Mouse (Mus musculus) CH12.LX (cell line): ENCODE data around the gene Cmklr1. TPM values are rescaled to one million over a fixed set of nuclear protein-coding genes. Genes with fewer than 3 reads are reported as not detected.
"Not testable (repeated sequence)": the region's sequence is repeated elsewhere in the genome, so short reads cannot be mapped to it uniquely, and the experiment has no call there.

Source experiments
- DNase-seq: peaks from one replicate; pipeline ENCODE4 v3.0.0-alpha.2; 2013; ENCODE audit errors: extremely low read depth
- H3K27ac ChIP-seq: 2 replicates; pipeline ENCODE4 v1.5.1; 2012; ENCODE audit warnings: low read depth, mild to moderate bottlenecking, control low read depth, moderate library complexity; ENCODE audit not compliant: insufficient read depth
- H3K27me3 ChIP-seq: replicated peaks from 2 replicates; pipeline ENCODE3; 2012; ENCODE audit warnings: inconsistent platforms
- H3K36me3 ChIP-seq, 2 experiments: replicated peaks in 1 of 2; 2 replicates each; pipeline versions ENCODE3 to v1.6.1; 2012; ENCODE audit warnings: inconsistent platforms in 1 of 2, low read length in 1 of 2, mild to moderate bottlenecking in 1 of 2, mixed read lengths in 1 of 2, moderate library complexity in 1 of 2; ENCODE audit not compliant: control insufficient read depth in 1 of 2, insufficient read depth in 1 of 2
- H3K4me1 ChIP-seq, 2 experiments: 2 replicates each; pipeline ENCODE4 v1.6.1; 2012; ENCODE audit warnings: inconsistent platforms in 1 of 2, moderate library complexity in 1 of 2; ENCODE audit not compliant: insufficient read depth in 2 of 2, control insufficient read depth in 1 of 2
- H3K4me2 ChIP-seq: 2 replicates; pipeline ENCODE4 v1.6.1; 2012; ENCODE audit warnings: low read depth, mild to moderate bottlenecking, control low read depth; ENCODE audit not compliant: poor library complexity, insufficient read depth, severe bottlenecking
- H3K4me3 ChIP-seq, 3 experiments: fragments of 150-350 bp in 1 of 3; sonication (generic) in 1 of 3; replicated peaks in 1 of 3; 2 replicates each; pipeline versions ENCODE3 to v1.5.1; 2011 to 2012; ENCODE audit warnings: low read depth in 2 of 3, low read length in 2 of 3, mild to moderate bottlenecking in 2 of 3, moderate library complexity in 2 of 3, control low read depth in 1 of 3, improper control_type of control experiment in 1 of 3, inconsistent platforms in 1 of 3, mixed read lengths in 1 of 3; ENCODE audit not compliant: poor library complexity in 1 of 3
- H3K79me2 ChIP-seq: replicated peaks from 2 replicates; pipeline ENCODE4 v1.6.1; 2012; ENCODE audit warnings: mild to moderate bottlenecking, moderate library complexity; ENCODE audit not compliant: control insufficient read depth, poor library complexity, insufficient read depth, severe bottlenecking; ENCODE audit errors: extremely low read depth
- H3K9ac ChIP-seq: 2 replicates; pipeline ENCODE4 v1.6.1; 2012; ENCODE audit warnings: low read depth, mild to moderate bottlenecking, control low read depth, moderate library complexity; ENCODE audit not compliant: insufficient read depth
- H3K9me3 ChIP-seq: replicated peaks from 2 replicates; pipeline ENCODE3; 2012; ENCODE audit warnings: low read length, inconsistent platforms, mixed read lengths
- BHLHE40 ChIP-seq: IDR thresholded peaks from 2 replicates; pipeline ENCODE4 v1.6.1; 2011; ENCODE audit warnings: mild to moderate bottlenecking, low read depth, low read length, improper control_type of control experiment
- CHD1 ChIP-seq: IDR thresholded peaks from 2 replicates; pipeline ENCODE4 v1.6.1; 2012; ENCODE audit warnings: low read depth, low read length, improper control_type of control experiment, inconsistent platforms
- CHD2 ChIP-seq: IDR thresholded peaks from 2 replicates; pipeline ENCODE4 v1.6.1; 2011; ENCODE audit warnings: low read length, improper control_type of control experiment
- CTCF ChIP-seq, 2 experiments: IDR thresholded peaks in 1 of 2; conservative IDR thresholded peaks in 1 of 2; 2 replicates each; pipeline ENCODE4 v1.5.1; 2011 to 2012; ENCODE audit warnings: low read depth in 2 of 2, low read length in 2 of 2, improper control_type of control experiment in 1 of 2, inconsistent platforms in 1 of 2, mild to moderate bottlenecking in 1 of 2, moderate library complexity in 1 of 2
- E2F4 ChIP-seq: IDR thresholded peaks from 2 replicates; pipeline ENCODE4 v1.6.1; 2011; ENCODE audit warnings: low read depth, low read length, improper control_type of control experiment; ENCODE audit not compliant: insufficient replicate concordance
- ELF1 ChIP-seq: IDR thresholded peaks from 2 replicates; pipeline ENCODE4 v1.6.1; 2014; ENCODE audit warnings: low read depth, mild to moderate bottlenecking, inconsistent platforms, low read length, improper control_type of control experiment
- ETS1 ChIP-seq: conservative IDR thresholded peaks from 2 replicates; pipeline ENCODE4 v1.6.1; 2012; ENCODE audit warnings: low read depth, mild to moderate bottlenecking, inconsistent platforms, low read length, improper control_type of control experiment, moderate library complexity
- IRF4 ChIP-seq: IDR thresholded peaks from 2 replicates; pipeline ENCODE4 v1.6.1; 2014; ENCODE audit warnings: low read depth, mild to moderate bottlenecking, inconsistent platforms, low read length, improper control_type of control experiment
- MAFK ChIP-seq: IDR thresholded peaks from 2 replicates; pipeline ENCODE4 v1.6.1; 2011; ENCODE audit warnings: low read length, improper control_type of control experiment; ENCODE audit not compliant: insufficient replicate concordance
- MEF2A ChIP-seq: IDR thresholded peaks from 2 replicates; pipeline ENCODE4 v1.6.1; 2014; ENCODE audit warnings: low read depth, mild to moderate bottlenecking, inconsistent platforms, low read length, improper control_type of control experiment, borderline replicate concordance
- MXI1 ChIP-seq: IDR thresholded peaks from 2 replicates; pipeline ENCODE4 v1.6.1; 2011; ENCODE audit warnings: mild to moderate bottlenecking, low read depth, low read length, improper control_type of control experiment
- NELFE ChIP-seq: IDR thresholded peaks from 2 replicates; pipeline ENCODE4 v1.6.1; 2011; ENCODE audit warnings: low read depth, low read length, improper control_type of control experiment
- POLR2A ChIP-seq: IDR thresholded peaks from 2 replicates; pipeline ENCODE4 v1.6.1; 2011; ENCODE audit warnings: low read depth, mild to moderate bottlenecking, improper control_type of control experiment, low read length
- RAD21 ChIP-seq: IDR thresholded peaks from 2 replicates; pipeline ENCODE4 v1.6.1; 2011; ENCODE audit warnings: low read depth, mild to moderate bottlenecking, low read length, improper control_type of control experiment, moderate library complexity
- RCOR1 ChIP-seq: conservative IDR thresholded peaks from 2 replicates; pipeline ENCODE4 v1.6.1; 2012; ENCODE audit warnings: low read depth, mild to moderate bottlenecking, inconsistent platforms, low read length, improper control_type of control experiment
- SMC3 ChIP-seq: IDR thresholded peaks from 2 replicates; pipeline ENCODE4 v1.6.1; 2011; ENCODE audit warnings: low read depth, low read length, improper control_type of control experiment
- TBP ChIP-seq: conservative IDR thresholded peaks from 2 replicates; pipeline ENCODE4 v1.6.1; 2011; ENCODE audit warnings: low read depth, low read length, improper control_type of control experiment
- TCF12 ChIP-seq: IDR thresholded peaks from 2 replicates; pipeline ENCODE4 v1.6.1; 2014; ENCODE audit warnings: low read depth, mild to moderate bottlenecking, inconsistent platforms, low read length, improper control_type of control experiment
- ZMIZ1 ChIP-seq: IDR thresholded peaks from 2 replicates; pipeline ENCODE4 v1.6.1; 2012; ENCODE audit warnings: low read depth, mild to moderate bottlenecking, inconsistent platforms, low read length, improper control_type of control experiment
- dilution Hi-C: fragments of 300-500 bp; cut with MboI; formaldehyde crosslinking; loops from 2 replicates; pipeline ENCODE4 v1.14.3; 2020; ENCODE audit warnings: low sequenced_read_pairs; ENCODE audit not compliant: extremely low pct_unique_long_range_greater_than_20kb, extremely low pct_ligation_motif_present
- in situ Hi-C: fragments of 300-500 bp; cut with MboI; formaldehyde crosslinking; loops from 3 replicates; pipeline ENCODE4 v1.14.3; 2019; ENCODE audit warnings: low sequenced_read_pairs, low pct_ligation_motif_present, low pct_unique_long_range_greater_than_20kb, mixed read lengths
- polyA plus RNA-seq: library from polyadenylated mRNA; unstranded; fragments of >175 nt; gene quantifications from 2 replicates; pipeline ENCODE4 v1.2.1, GENCODE M21; 2012; ENCODE audit warnings: low read depth; ENCODE audit not compliant: insufficient read length
- total RNA-seq, 2 experiments: library from RNA; depleted of rRNA; stranded (reverse); fragments of 300-350 nt in 1 of 2; fragments of >200 nt in 1 of 2; gene quantifications; 2 replicates each; pipeline ENCODE4 v1.2.3; 2012 to 2014

Cmklr1 gene
- total and polyA plus RNA-seq, 3 experiments, result not detected

- dilution Hi-C loops, H3K27me3 ChIP-seq: not testable (repeated sequence)
- TF ChIP-seq SMC3, result peak; percentile 43
- TF ChIP-seq MEF2A, result 0 out of 2 replicates have a peak, but pooled peaks have one; percentile 3
- peak in 1 of 2 experiments; percentile 74; a peak in 2 of 4 replicates for TF ChIP-seq CTCF (conservative IDR thresholded peaks at IDR 0.05 in 1 of 2, IDR thresholded peaks at IDR 0.05 in 1 of 2; ENCODE audit: low read depth in 2 of 2, low read length in 2 of 2)
- TF ChIP-seq NELFE, result peak; percentile 39; the same call in 1 of the 2 replicates
- TF ChIP-seq RAD21, result peak; percentile 40
- TF ChIP-seq, all 38 proteins: peak for 5; not testable (repeated sequence) for 33
- not testable (repeated sequence) for H3K79me2 ChIP-seq, H3K36me3 ChIP-seq, H3K9me3 ChIP-seq, H3K4me3 ChIP-seq
- Histone ChIP-seq H3K4me2 (peak overlapping the region; percentile 37), H3K27ac (peak overlapping the region; percentile 99), H3K9ac (peak overlapping the region; percentile 61), H3K4me1 (peaks cover 12 to 63% of the 10 kb centered on the region in 2 experiments)
- DNase-seq, result peak; percentile 70
- in situ Hi-C loops, result loop anchor here (5.0 to 10.0 kb wide), 3 partner anchors 58 to 238 kb away; no protein-coding TSS in a partner anchor
Measured at GRCm38 (mm10) chr5:113586458-113586849, 63.8 kb downstream of the Cmklr1 start.

- H3K27me3 ChIP-seq, H3K36me3 ChIP-seq, H3K79me2 ChIP-seq, dilution Hi-C loops, H3K9me3 ChIP-seq: not testable (repeated sequence)
- H3K4me1 ChIP-seq, result peaks cover 10 to 57% of the 10 kb centered on the region in 2 experiments
- H3K27ac ChIP-seq, result peak overlapping the region; percentile 99
- peak overlapping the region; percentile 76 for H3K9ac ChIP-seq
- peak overlapping the region; percentile 93 for H3K4me2 ChIP-seq
- 0 out of 2 replicates have a peak, but pooled peaks have one; percentile 50 for TF ChIP-seq RCOR1
- TF ChIP-seq MXI1, result 0 out of 2 replicates have a peak, but pooled peaks have one; percentile 52
- TF ChIP-seq BHLHE40, result peak; percentile 21; the same call in 1 of the 2 replicates
- peak; percentile 66; the same call in 1 of the 2 replicates for TF ChIP-seq CHD1
- TF ChIP-seq POLR2A, result peak; percentile 55
- peak; percentile 37; the same call in 1 of the 2 replicates for TF ChIP-seq ZMIZ1
- 0 out of 2 replicates have a peak, but pooled peaks have one; percentile 22 for TF ChIP-seq CHD2
- peak; percentile 74 for TF ChIP-seq TBP
- 0 out of 2 replicates have a peak, but pooled peaks have one; percentile 32 for TF ChIP-seq E2F4
- peak; percentile 40; the same call in 1 of the 2 replicates for TF ChIP-seq MAFK
- peak; percentile 54; the same call in 1 of the 2 replicates for TF ChIP-seq ETS1
- TF ChIP-seq IRF4, result peak; percentile 28; the same call in 1 of the 2 replicates
- 0 out of 2 replicates have a peak, but pooled peaks have one; percentile 54 for TF ChIP-seq NELFE
- 0 out of 2 replicates have a peak, but pooled peaks have one; percentile 12 for TF ChIP-seq ELF1
- peak; percentile 12; the same call in 1 of the 2 replicates for TF ChIP-seq TCF12
- peak; percentile 67 for DNase-seq
- peak overlapping the region; percentile 17 to 33 (median 27) for H3K4me3 ChIP-seq
- in situ Hi-C loops, result loop anchor here (5.0 to 10.0 kb wide), 3 partner anchors 59 to 239 kb away; no protein-coding TSS in a partner anchor
Measured at GRCm38 (mm10) chr5:113585619-113586457, 64.4 kb downstream of the Cmklr1 start.
